Mouse (Mus musculus) CH12.LX (cell line): ENCODE measurements around the gene Ephx1. TPM values are rescaled to one million over a fixed set of nuclear protein-coding genes. Genes with fewer than 3 reads are reported as not detected.

Experiments used
- polyA plus RNA-seq: library from polyadenylated mRNA; unstranded; fragments of >175 nt; gene quantifications from 2 replicates; pipeline ENCODE4 v1.2.1, GENCODE M21; 2012; ENCODE audit warnings: low read depth; ENCODE audit not compliant: insufficient read length
- total RNA-seq, 2 experiments: library from RNA; depleted of rRNA; stranded (reverse); fragments of 300-350 nt in 1 of 2; fragments of >200 nt in 1 of 2; gene quantifications; 2 replicates each; pipeline ENCODE4 v1.2.3; 2012 to 2014

Gene Ephx1
- total and polyA plus RNA-seq, 3 experiments: 10.7 to 20.7 (median 12.0) TPM

Other genes starting within 250 kb of the Ephx1 start
- 571 and 590 TPM in 2 replicates for gene H3f3a, start 207.0 kb downstream of the Ephx1 start, total RNA-seq (2012; rRNA removed)
- gene H3f3a, start 207.0 kb downstream of the Ephx1 start, total RNA-seq (2014; rRNA removed): 1,420 and 1,540 TPM in 2 replicates
- gene H3f3a, start 207.0 kb downstream of the Ephx1 start, polyA plus RNA-seq: 629 and 715 TPM in 2 replicates
- gene Sde2, start 169.8 kb downstream of the Ephx1 start, total RNA-seq (2012; rRNA removed): 24.7 and 26.3 TPM in 2 replicates
- 25.1 and 28.0 TPM in 2 replicates for gene Sde2, start 169.8 kb downstream of the Ephx1 start, total RNA-seq (2014; rRNA removed)
- gene Sde2, start 169.8 kb downstream of the Ephx1 start, polyA plus RNA-seq: 33.2 and 34.6 TPM in 2 replicates
- not detected in 2 replicates for gene Lefty2, start 127.8 kb downstream of the Ephx1 start, total RNA-seq (2012; rRNA removed)
- not detected in 2 replicates for gene Lefty2, start 127.8 kb downstream of the Ephx1 start, total RNA-seq (2014; rRNA removed)
- not detected in 2 replicates for gene Lefty2, start 127.8 kb downstream of the Ephx1 start, polyA plus RNA-seq
- gene Pycr2, start 116.6 kb downstream of the Ephx1 start, total RNA-seq (2012; rRNA removed): 131 and 158 TPM in 2 replicates
- 119 and 133 TPM in 2 replicates for gene Pycr2, start 116.6 kb downstream of the Ephx1 start, total RNA-seq (2014; rRNA removed)
- 73.0 and 82.3 TPM in 2 replicates for gene Pycr2, start 116.6 kb downstream of the Ephx1 start, polyA plus RNA-seq
- gene Lefty1, start 85.9 kb downstream of the Ephx1 start, total RNA-seq (2012; rRNA removed): 0.17 TPM in 1 of 2 replicates, not detected in the other
- 0.14 TPM in 1 of 2 replicates, not detected in the other for gene Lefty1, start 85.9 kb downstream of the Ephx1 start, total RNA-seq (2014; rRNA removed)
- gene Lefty1, start 85.9 kb downstream of the Ephx1 start, polyA plus RNA-seq: 0.15 TPM in 1 of 2 replicates, not detected in the other
- gene Tmem63a, start 78.6 kb downstream of the Ephx1 start, total RNA-seq (2012; rRNA removed): 2.2 and 2.6 TPM in 2 replicates
- 0.89 and 1.1 TPM in 2 replicates for gene Tmem63a, start 78.6 kb downstream of the Ephx1 start, total RNA-seq (2014; rRNA removed)
- 3.0 TPM in 2 replicates for gene Tmem63a, start 78.6 kb downstream of the Ephx1 start, polyA plus RNA-seq
- not detected in 2 replicates for gene 9130409I23Rik, start 30.3 kb upstream of the Ephx1 start, total RNA-seq (2012; rRNA removed)
- gene 9130409I23Rik, start 30.3 kb upstream of the Ephx1 start, total RNA-seq (2014; rRNA removed): not detected in 2 replicates
- not detected in 2 replicates for gene 9130409I23Rik, start 30.3 kb upstream of the Ephx1 start, polyA plus RNA-seq
- gene Nvl, start 123.3 kb upstream of the Ephx1 start, total RNA-seq (2012; rRNA removed): 19.9 and 22.1 TPM in 2 replicates
- gene Nvl, start 123.3 kb upstream of the Ephx1 start, total RNA-seq (2014; rRNA removed): 27.1 and 30.3 TPM in 2 replicates
- gene Nvl, start 123.3 kb upstream of the Ephx1 start, polyA plus RNA-seq: 36.0 and 38.4 TPM in 2 replicates
- gene Cnih4, start 123.8 kb upstream of the Ephx1 start, total RNA-seq (2012; rRNA removed): 24.2 and 28.9 TPM in 2 replicates
- 34.9 and 39.1 TPM in 2 replicates for gene Cnih4, start 123.8 kb upstream of the Ephx1 start, total RNA-seq (2014; rRNA removed)
- gene Cnih4, start 123.8 kb upstream of the Ephx1 start, polyA plus RNA-seq: 45.7 and 54.1 TPM in 2 replicates
- 32.4 and 32.9 TPM in 2 replicates for gene Wdr26, start 191.1 kb upstream of the Ephx1 start, total RNA-seq (2012; rRNA removed)
- 34.2 and 38.7 TPM in 2 replicates for gene Wdr26, start 191.1 kb upstream of the Ephx1 start, total RNA-seq (2014; rRNA removed)
- gene Wdr26, start 191.1 kb upstream of the Ephx1 start, polyA plus RNA-seq: 50.8 and 65.0 TPM in 2 replicates